Comparison of ENCODE assay signal across 8 mouse cellular contexts in genomic region chr6:71757039-71757894, GRCm38 (mm10). TPM values are rescaled to one million over a fixed set of nuclear protein-coding genes. Genes with fewer than 3 reads are reported as not detected.
A peak's percentile ranks its signal among the peaks of the same experiment; 100 is the strongest.
DNase-seq lines count a peak whose midpoint lies in the region; ATAC-seq and TF ChIP-seq lines count a peak whose summit lies in the region.

No protein-coding gene starts in this region.

- no peak for TF ChIP-seq EP300 in liver, embryonic 14.5 days (IDR thresholded peaks at IDR 0.05; ENCODE audit: low read depth)

- H3K27ac ChIP-seq in hindbrain, embryonic 13.5 days, result peak overlapping the region; percentile 52
- H3K27ac ChIP-seq in liver, embryonic 14.5 days, result no peak overlapping the region
- H3K27ac ChIP-seq in neural tube, embryonic 14.5 days (ENCODE audit: low read depth, low read length), result no peak overlapping the region

- H3K36me3 ChIP-seq in hindbrain, embryonic 13.5 days, result peaks cover 51% of the 10 kb centered on the region
- no peaks in the 10 kb centered on the region for H3K36me3 ChIP-seq in liver, embryonic 14.5 days (replicated peaks; ENCODE audit: control insufficient read depth, insufficient read depth, low read depth)
- H3K36me3 ChIP-seq in neural tube, embryonic 14.5 days (ENCODE audit: control insufficient read depth, insufficient read depth, low read length), result peaks cover 13% of the 10 kb centered on the region

- no peaks in the 10 kb centered on the region for H3K9me3 ChIP-seq in hindbrain, embryonic 13.5 days
- H3K9me3 ChIP-seq in liver, embryonic 14.5 days (ENCODE audit: control insufficient read depth, low read length), result no peaks in the 10 kb centered on the region
- no peaks in the 10 kb centered on the region for H3K9me3 ChIP-seq in neural tube, embryonic 14.5 days (ENCODE audit: control insufficient read depth, low read length)

- no peak for TF ChIP-seq CTCF in liver, embryonic 14.5 days (IDR thresholded peaks at IDR 0.05; ENCODE audit: low read depth)

- no peak overlapping the region for H3K4me3 ChIP-seq in hindbrain, embryonic 13.5 days
- H3K4me3 ChIP-seq in liver, embryonic 14.5 days (ENCODE audit: insufficient read depth in 1 of 2, low read depth in 2 of 2, low read length in 2 of 2), result no peak overlapping the region
- no peak overlapping the region for H3K4me3 ChIP-seq in neural tube, embryonic 14.5 days (ENCODE audit: low read depth, low read length)

- WGBS in hindbrain, embryonic 13.5 days, result 53% methylated on average over 10 of the region's 10 CpGs
- 37% methylated on average over 10 of the region's 10 CpGs for WGBS in liver, embryonic 14.5 days (ENCODE audit: insufficient replicate concordance)
- WGBS in neural tube, embryonic 14.5 days, result 67% methylated on average over 10 of the region's 10 CpGs

- no peaks in the 10 kb centered on the region for H3K27me3 ChIP-seq in hindbrain, embryonic 13.5 days
- H3K27me3 ChIP-seq in liver, embryonic 14.5 days (ENCODE audit: control insufficient read depth, insufficient read depth, low read length), result no peaks in the 10 kb centered on the region
- H3K27me3 ChIP-seq in neural tube, embryonic 14.5 days (ENCODE audit: control insufficient read depth, insufficient read depth, low read length), result no peaks in the 10 kb centered on the region

- no peak overlapping the region for H3K4me2 ChIP-seq in hindbrain, embryonic 13.5 days
- H3K4me2 ChIP-seq in liver, embryonic 14.5 days (ENCODE audit: low read depth), result no peak overlapping the region
- no peak overlapping the region for H3K4me2 ChIP-seq in neural tube, embryonic 14.5 days (ENCODE audit: low read depth, low read length)

- H3K4me1 ChIP-seq in hindbrain, embryonic 13.5 days (replicated peaks), result peaks cover 17% of the 10 kb centered on the region
- no peaks in the 10 kb centered on the region; a peak in 1 of 4 replicates for H3K4me1 ChIP-seq in liver, embryonic 14.5 days (replicated peaks; ENCODE audit: control insufficient read depth in 2 of 2, insufficient read depth in 2 of 2, low read length in 1 of 2)
- H3K4me1 ChIP-seq in neural tube, embryonic 14.5 days (ENCODE audit: control insufficient read depth, insufficient read depth, low read length), result no peaks in the 10 kb centered on the region

- ATAC-seq in hindbrain, embryonic 13.5 days (ENCODE audit: low FRiP score), result peak; percentile 64; the same call in 1 of the 2 replicates
- ATAC-seq in liver, embryonic 14.5 days (ENCODE audit: insufficient read depth), result 0 out of 2 replicates have a peak, but pooled peaks have one; percentile 8
- ATAC-seq in neural tube, embryonic 14.5 days (ENCODE audit: low read depth), result peak; percentile 52; the same call in 1 of the 2 replicates

- peak; percentile 17 to 27 for DNase-seq in cerebellum, postnatal 14 days
- no peak for DNase-seq in cerebellum, postnatal 36 days
- peak; percentile 82 for DNase-seq in brain, adult 2 months (ENCODE audit: low read depth, low spot score)
- peak; percentile 40 to 70 for DNase-seq in frontal cortex, postnatal 14 days (ENCODE audit: low spot score in 2 of 2)
- no peak for DNase-seq in liver, embryonic 14.5 days (ENCODE audit: low read depth in 3 of 3, low spot score in 3 of 3)
- no peak for DNase-seq in urinary bladder, postnatal 10 days (ENCODE audit: low spot score)

- no peak overlapping the region for H3K9ac ChIP-seq in hindbrain, embryonic 13.5 days
- H3K9ac ChIP-seq in liver, embryonic 14.5 days (replicated peaks), result no peak overlapping the region
- H3K9ac ChIP-seq in neural tube, embryonic 14.5 days (replicated peaks; ENCODE audit: low read depth, low read length), result no peak overlapping the region

RNA-seq across cellular contexts. Expression of gene Reep1, which starts 49.9 kb away (rescaled TPM):
- polyA plus RNA-seq in hindbrain, embryonic 13.5 days (2015; fragmentation: Nextera tagmentation; extraction: Ambion mirVana), result 247 and 259 TPM in 2 replicates
- polyA plus RNA-seq in liver, embryonic 14.5 days (2012; rRNA removed), result 1.9 TPM in 2 replicates
- 2.6 and 3.0 TPM in 2 replicates for polyA plus RNA-seq in liver, embryonic 14.5 days (2014; fragmentation: Nextera tagmentation; extraction: Ambion mirVana)
- polyA plus RNA-seq in neural tube, embryonic 14.5 days (2014; fragmentation: Nextera tagmentation; extraction: Ambion mirVana), result 332 and 358 TPM in 2 replicates

Comparison
In these comparisons a context has a peak if more than half of its experiments do, and no peak if none do; other contexts are left out.
1. DNase-seq: peak in cerebellum, postnatal 14 days (2 of 2), brain, adult 2 months (single experiment) and frontal cortex, postnatal 14 days (2 of 2); none in cerebellum, postnatal 36 days (0 of 2), liver, embryonic 14.5 days (0 of 3) and urinary bladder, postnatal 10 days (single experiment).
2. ATAC-seq: peak in every context shown above with its lines; median percentile 64 in hindbrain, embryonic 13.5 days; 52 in neural tube, embryonic 14.5 days; 8 in liver, embryonic 14.5 days.
3. RNA of gene Reep1, which starts 49.9 kb away (polyA plus RNA-seq): 332 to 358 TPM in neural tube, embryonic 14.5 days and 247 to 259 TPM in hindbrain, embryonic 13.5 days; 1.9 to 3.0 TPM in liver, embryonic 14.5 days; every median in the first group is over 10 times any median in the second.